Mouse (Mus musculus) C2C12 (cell line): ENCODE measurements around the gene Zcchc10. TPM values are rescaled to one million over a fixed set of nuclear protein-coding genes. Genes with fewer than 3 reads are reported as not detected.

Source experiments
- H3K27me3 ChIP-seq: one replicate; pipeline ENCODE4 v1.6.1; 2011; ENCODE audit not compliant: control insufficient read depth, insufficient read depth, insufficient read length
- H3K36me3 ChIP-seq: one replicate; pipeline ENCODE4 v1.6.1; 2011; ENCODE audit not compliant: control insufficient read depth, insufficient read depth
- H3K4me3 ChIP-seq: one replicate; pipeline ENCODE4 v1.5.1; 2011; ENCODE audit warnings: mild to moderate bottlenecking, control low read depth; ENCODE audit not compliant: poor library complexity, insufficient read depth, severe bottlenecking
- H3K79me2 ChIP-seq: one replicate; pipeline ENCODE4 v1.6.1; 2011; ENCODE audit not compliant: control insufficient read depth, insufficient read depth
- H3K79me3 ChIP-seq: one replicate; pipeline ENCODE4 v1.6.1; 2011; ENCODE audit warnings: low read depth, control low read depth
- H3ac ChIP-seq: one replicate; pipeline ENCODE3; 2011; ENCODE audit warnings: low read depth; ENCODE audit not compliant: control insufficient read depth, insufficient read length
- CEBPB ChIP-seq: IDR thresholded peaks from one replicate; pipeline ENCODE4 v1.6.1; 2011; ENCODE audit warnings: low read depth, mild to moderate bottlenecking, control low read depth, moderate library complexity
- CTCF ChIP-seq: IDR thresholded peaks from one replicate; pipeline ENCODE4 v1.5.1; 2011; ENCODE audit not compliant: control insufficient read depth, insufficient read depth, insufficient read length
- FOSL1 ChIP-seq: IDR thresholded peaks from one replicate; pipeline ENCODE4 v1.8.0; 2011; ENCODE audit warnings: mild to moderate bottlenecking, low read length; ENCODE audit not compliant: poor library complexity, insufficient read depth, severe bottlenecking
- MAX ChIP-seq: IDR thresholded peaks from one replicate; pipeline ENCODE4 v1.6.1; 2011; ENCODE audit warnings: mild to moderate bottlenecking, control low read depth
- MYOD1 ChIP-seq: IDR thresholded peaks from one replicate; pipeline ENCODE4 v1.6.1; 2011; ENCODE audit warnings: low read depth; ENCODE audit not compliant: control insufficient read depth, insufficient read length
- MYOG ChIP-seq: IDR thresholded peaks from one replicate; pipeline ENCODE4 v1.6.1; 2011; ENCODE audit not compliant: control insufficient read depth, insufficient read length; ENCODE audit errors: extremely low read depth
- USF1 ChIP-seq: IDR thresholded peaks from one replicate; pipeline ENCODE4 v1.6.1; 2011; ENCODE audit warnings: low read depth, mild to moderate bottlenecking, control low read depth, moderate library complexity
- polyA plus RNA-seq: library from polyadenylated mRNA; unstranded; fragments of >200 nt; fragmentation: generic; extraction: Trizol; gene quantifications from one replicate; pipeline ENCODE4 v1.2.1, GENCODE M21; 2012; ENCODE audit warnings: missing spikeins

The Zcchc10 gene
- polyA plus RNA-seq, 1 experiment, result 8.2 TPM

- H3K27me3 ChIP-seq, result no peaks in the 10 kb centered on the region
- peaks cover 35% of the 10 kb centered on the region for H3K79me3 ChIP-seq
- H3K4me3 ChIP-seq, result peak overlapping the region; percentile 99
- no peak for TF ChIP-seq MYOD1
- H3K36me3 ChIP-seq, result peaks cover 29% of the 10 kb centered on the region
- H3K79me2 ChIP-seq, result peaks cover 42% of the 10 kb centered on the region
- H3ac ChIP-seq, result peak overlapping the region; percentile 56
Observed at GRCm38 (mm10) chr11:53301167-53301515, 23.3 kb upstream of the Zcchc10 start.

GRCm38 (mm10) chr11:53304044-53304840, 20.2 kb upstream of the Zcchc10 start:
- Histone ChIP-seq H3K4me3 (no peak overlapping the region), H3ac (no peak overlapping the region), H3K36me3 (no peaks in the 10 kb centered on the region), H3K79me2 (peaks cover 11% of the 10 kb centered on the region), H3K27me3 (no peaks in the 10 kb centered on the region), H3K79me3 (peaks cover 4% of the 10 kb centered on the region)
- TF ChIP-seq FOSL1 (no peak), USF1 (no peak), CTCF (no peak), CEBPB (no peak), MYOD1 (no peak), MYOG (no peak), MAX (no peak)

- no peaks in the 10 kb centered on the region for H3K79me3 ChIP-seq
- no peak overlapping the region for H3K4me3 ChIP-seq
- no peak for TF ChIP-seq MAX
- no peak for TF ChIP-seq MYOG
- TF ChIP-seq FOSL1, result no peak
- no peak for TF ChIP-seq USF1
- no peak for TF ChIP-seq CTCF
- no peak for TF ChIP-seq MYOD1
- TF ChIP-seq CEBPB, result no peak
- H3ac ChIP-seq, result no peak overlapping the region
- no peaks in the 10 kb centered on the region for H3K27me3 ChIP-seq
- H3K36me3 ChIP-seq, result no peaks in the 10 kb centered on the region
- no peaks in the 10 kb centered on the region for H3K79me2 ChIP-seq
Observed at GRCm38 (mm10) chr11:53306965-53307364, 17.5 kb upstream of the Zcchc10 start.

- Histone ChIP-seq H3K79me2 (no peaks in the 10 kb centered on the region), H3K4me3 (no peak overlapping the region), H3K36me3 (no peaks in the 10 kb centered on the region), H3ac (no peak overlapping the region), H3K79me3 (no peaks in the 10 kb centered on the region), H3K27me3 (no peaks in the 10 kb centered on the region)
- TF ChIP-seq MYOD1 (no peak), MYOG (no peak), CTCF (no peak), CEBPB (no peak), MAX (no peak), USF1 (no peak), FOSL1 (no peak)
Observed at GRCm38 (mm10) chr11:53307558-53308065, 16.9 kb upstream of the Zcchc10 start.

GRCm38 (mm10) chr11:53308251-53308864, 16.1 kb upstream of the Zcchc10 start:
- no peaks in the 10 kb centered on the region for H3K79me2 ChIP-seq
- H3K79me3 ChIP-seq, result no peaks in the 10 kb centered on the region
- no peak overlapping the region for H3K4me3 ChIP-seq
- H3K27me3 ChIP-seq, result no peaks in the 10 kb centered on the region
- no peaks in the 10 kb centered on the region for H3K36me3 ChIP-seq
- TF ChIP-seq CTCF (no peak), MAX (no peak), MYOG (no peak), FOSL1 (no peak), MYOD1 (no peak), USF1 (no peak), CEBPB (no peak)
- no peak overlapping the region for H3ac ChIP-seq

GRCm38 (mm10) chr11:53308884-53309310, 15.6 kb upstream of the Zcchc10 start:
- Histone ChIP-seq H3K4me3 (no peak overlapping the region), H3K79me3 (no peaks in the 10 kb centered on the region), H3K36me3 (no peaks in the 10 kb centered on the region), H3ac (no peak overlapping the region), H3K79me2 (no peaks in the 10 kb centered on the region), H3K27me3 (no peaks in the 10 kb centered on the region)
- TF ChIP-seq FOSL1, result no peak
- peak; percentile 75 for TF ChIP-seq CEBPB
- no peak for TF ChIP-seq CTCF
